Mouse (Mus musculus) forebrain, embryonic 11.5 days (tissue): Measurements from ENCODE around the gene Gm20422. TPM values are rescaled to one million over a fixed set of nuclear protein-coding genes. Genes with fewer than 3 reads are reported as not detected.
A peak's percentile ranks its signal among the peaks of the same experiment; 100 is the strongest.

Experiments used
- ATAC-seq: fragments of 200-750 bp; cut with Nextera tagmentation; replicated peaks from 2 replicates; pipeline ENCODE4 v1.8.0; 2017; ENCODE audit warnings: moderate TSS enrichment; ENCODE audit not compliant: low FRiP score
- DNase-seq: peaks from one replicate; pipeline ENCODE4 v3.0.0-alpha.2; 2017; ENCODE audit warnings: low spot score
- H3K27ac ChIP-seq: fragments of 300-500 bp; sonication (generic); 2 replicates; pipeline ENCODE4 v1.5.1; 2014; ENCODE audit warnings: low read depth, low read length
- H3K27me3 ChIP-seq: fragments of 300-500 bp; sonication (generic); 2 replicates; pipeline ENCODE4 v1.6.1; 2014; ENCODE audit warnings: mild to moderate bottlenecking, low read length, mixed read lengths; ENCODE audit not compliant: control insufficient read depth, insufficient read depth
- H3K36me3 ChIP-seq: fragments of 300-500 bp; sonication (generic); 2 replicates; pipeline ENCODE4 v1.6.1; 2014; ENCODE audit warnings: mild to moderate bottlenecking, low read length, moderate library complexity, mixed read lengths; ENCODE audit not compliant: control insufficient read depth, insufficient read depth
- H3K4me1 ChIP-seq: fragments of 300-500 bp; sonication (generic); replicated peaks from 2 replicates; pipeline ENCODE4 v1.6.1; 2014; ENCODE audit warnings: low read length, mixed read lengths; ENCODE audit not compliant: control insufficient read depth, insufficient read depth
- H3K4me2 ChIP-seq: fragments of 300-500 bp; sonication (generic); 2 replicates; pipeline ENCODE4 v1.6.1; 2014; ENCODE audit warnings: low read depth, mild to moderate bottlenecking, low read length, moderate library complexity, mixed read lengths; ENCODE audit not compliant: severe bottlenecking
- H3K4me3 ChIP-seq: fragments of 300-500 bp; sonication (generic); 2 replicates; pipeline ENCODE4 v1.5.1; 2014; ENCODE audit warnings: low read depth, low read length
- H3K9ac ChIP-seq: fragments of 300-500 bp; sonication (generic); 2 replicates; pipeline ENCODE4 v1.6.1; 2014; ENCODE audit warnings: low read length
- H3K9me3 ChIP-seq: fragments of 300-500 bp; sonication (generic); 2 replicates; pipeline ENCODE4 v1.6.1; 2016; ENCODE audit warnings: low read length, mixed read lengths; ENCODE audit not compliant: control insufficient read depth
- WGBS: fragments of 180-500 bp; shearing (Covaris S2); extraction: QIAGEN DNeasy Blood & Tissue Kit; methylation state at CpG from one replicate; pipeline ENCODE4 v1.1.7; 2014; 5-methylcytosine and 5-hydroxymethylcytosine counted together
- polyA plus RNA-seq: library from polyadenylated mRNA; unstranded; fragments of >200 nt; fragmentation: Nextera tagmentation; extraction: Ambion mirVana; gene quantifications from 2 replicates; pipeline ENCODE4 v1.2.1, GENCODE M21; 2014

The Gm20422 gene
- polyA plus RNA-seq, 1 experiment from 2014 or later, result 0.91 TPM

- H3K4me3 ChIP-seq, result no peak overlapping the region
- H3K36me3 ChIP-seq, result peaks cover 34% of the 10 kb centered on the region
- no peaks in the 10 kb centered on the region for H3K4me1 ChIP-seq
- H3K27ac ChIP-seq, result no peak overlapping the region
- no peak for DNase-seq
- no peaks in the 10 kb centered on the region for H3K9me3 ChIP-seq
- no peak overlapping the region for H3K9ac ChIP-seq
- ATAC-seq, result no peak
- no peak overlapping the region for H3K4me2 ChIP-seq
- no peaks in the 10 kb centered on the region for H3K27me3 ChIP-seq
- 91% methylated on average over 8 of the region's 8 CpGs for WGBS
Measured at GRCm38 (mm10) chr8:69799261-69799660, 24.6 kb upstream of the Gm20422 start.

- DNase-seq, result no peak
- Histone ChIP-seq H3K4me3 (no peak overlapping the region), H3K4me2 (no peak overlapping the region), H3K4me1 (peaks cover 3% of the 10 kb centered on the region; the same call in 1 of the 2 replicates), H3K9ac (no peak overlapping the region), H3K27me3 (no peaks in the 10 kb centered on the region), H3K36me3 (peaks cover 25% of the 10 kb centered on the region; the same call in 1 of the 2 replicates), H3K27ac (no peak overlapping the region), H3K9me3 (no peaks in the 10 kb centered on the region)
- ATAC-seq, result no peak
- WGBS, result 95% methylated on average over 10 of the region's 10 CpGs
Measured at GRCm38 (mm10) chr8:69797661-69798060, 23.0 kb upstream of the Gm20422 start.

GRCm38 (mm10) chr8:69796721-69797345, 22.1 kb upstream of the Gm20422 start:
- no peak overlapping the region for H3K4me3 ChIP-seq
- H3K9me3 ChIP-seq, result no peaks in the 10 kb centered on the region
- H3K4me2 ChIP-seq, result no peak overlapping the region
- H3K27me3 ChIP-seq, result no peaks in the 10 kb centered on the region
- H3K9ac ChIP-seq, result no peak overlapping the region
- H3K36me3 ChIP-seq, result peaks cover 20% of the 10 kb centered on the region; the same call in 1 of the 2 replicates
- no peak for DNase-seq
- no peak overlapping the region for H3K27ac ChIP-seq
- 96% methylated on average over 16 of the region's 16 CpGs for WGBS
- ATAC-seq, result no peak
- H3K4me1 ChIP-seq, result peaks cover 10% of the 10 kb centered on the region

GRCm38 (mm10) chr8:69794901-69795300, 20.2 kb upstream of the Gm20422 start:
- no peak overlapping the region for H3K9ac ChIP-seq
- peaks cover 10% of the 10 kb centered on the region for H3K4me1 ChIP-seq
- 98% methylated on average over 6 of the region's 6 CpGs for WGBS
- H3K9me3 ChIP-seq, result no peaks in the 10 kb centered on the region
- DNase-seq (no peak), ATAC-seq (no peak)
- no peaks in the 10 kb centered on the region for H3K27me3 ChIP-seq
- no peak overlapping the region for H3K27ac ChIP-seq
- no peak overlapping the region for H3K4me2 ChIP-seq
- H3K36me3 ChIP-seq, result peaks cover 12% of the 10 kb centered on the region; the same call in 1 of the 2 replicates
- no peak overlapping the region for H3K4me3 ChIP-seq

DNA sequence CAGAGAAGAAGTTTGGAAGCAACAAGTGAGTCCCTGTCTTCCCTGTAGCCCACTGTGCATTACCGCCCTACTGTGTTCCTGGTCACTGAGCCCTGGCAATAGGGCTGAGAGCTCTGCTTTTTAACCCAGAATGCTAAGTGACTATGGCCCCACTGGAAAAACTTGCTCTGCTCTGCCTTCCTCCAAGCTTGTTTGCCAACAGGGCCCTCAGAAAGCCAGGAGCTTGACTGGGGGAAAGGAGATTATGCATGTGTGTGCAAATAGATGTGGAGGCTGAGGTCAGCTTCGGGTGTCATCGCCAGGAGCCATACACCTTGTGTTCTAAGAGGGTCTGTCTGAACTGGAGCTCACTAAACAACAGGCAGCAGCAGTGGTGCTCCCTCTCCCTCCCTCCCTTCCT, 19.4 kb upstream of the Gm20422 start:
- no peak overlapping the region for H3K4me3 ChIP-seq
- 86% methylated on average over 3 of the region's 3 CpGs for WGBS
- H3K9ac ChIP-seq, result no peak overlapping the region
- DNase-seq (no peak), ATAC-seq (no peak)
- no peak overlapping the region for H3K4me2 ChIP-seq
- no peaks in the 10 kb centered on the region for H3K9me3 ChIP-seq
- no peak overlapping the region for H3K27ac ChIP-seq
- H3K27me3 ChIP-seq, result no peaks in the 10 kb centered on the region
- H3K4me1 ChIP-seq, result peaks cover 10% of the 10 kb centered on the region
- peaks cover 7% of the 10 kb centered on the region; the same call in 1 of the 2 replicates for H3K36me3 ChIP-seq

DNA sequence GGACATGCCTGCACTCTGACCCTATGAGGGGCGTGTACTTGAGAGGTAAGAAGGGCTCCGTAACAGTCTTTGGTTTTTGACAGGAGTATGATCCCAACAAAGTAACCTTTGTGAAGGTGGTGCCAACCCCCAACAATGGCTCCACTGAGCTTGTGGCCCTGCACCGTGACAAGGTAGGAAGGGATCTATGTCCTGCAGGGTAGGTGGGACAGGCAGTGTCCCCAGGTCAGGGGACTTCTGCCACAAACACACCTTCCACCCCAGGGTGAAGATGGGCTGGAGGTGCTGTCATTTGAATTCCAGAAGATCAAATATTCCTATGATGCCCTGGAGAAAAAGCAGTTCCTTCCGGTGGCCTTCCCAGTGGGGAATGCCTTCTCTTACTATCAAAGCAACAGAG, 19.0 kb upstream of the Gm20422 start:
- Histone ChIP-seq H3K9me3 (no peaks in the 10 kb centered on the region), H3K27me3 (no peaks in the 10 kb centered on the region), H3K27ac (no peak overlapping the region), H3K4me2 (no peak overlapping the region), H3K4me1 (peaks cover 10% of the 10 kb centered on the region), H3K36me3 (peaks cover 6% of the 10 kb centered on the region; the same call in 1 of the 2 replicates), H3K9ac (no peak overlapping the region), H3K4me3 (no peak overlapping the region)
- ATAC-seq, result no peak
- DNase-seq, result no peak
- WGBS, result 91% methylated on average over 4 of the region's 4 CpGs

DNA sequence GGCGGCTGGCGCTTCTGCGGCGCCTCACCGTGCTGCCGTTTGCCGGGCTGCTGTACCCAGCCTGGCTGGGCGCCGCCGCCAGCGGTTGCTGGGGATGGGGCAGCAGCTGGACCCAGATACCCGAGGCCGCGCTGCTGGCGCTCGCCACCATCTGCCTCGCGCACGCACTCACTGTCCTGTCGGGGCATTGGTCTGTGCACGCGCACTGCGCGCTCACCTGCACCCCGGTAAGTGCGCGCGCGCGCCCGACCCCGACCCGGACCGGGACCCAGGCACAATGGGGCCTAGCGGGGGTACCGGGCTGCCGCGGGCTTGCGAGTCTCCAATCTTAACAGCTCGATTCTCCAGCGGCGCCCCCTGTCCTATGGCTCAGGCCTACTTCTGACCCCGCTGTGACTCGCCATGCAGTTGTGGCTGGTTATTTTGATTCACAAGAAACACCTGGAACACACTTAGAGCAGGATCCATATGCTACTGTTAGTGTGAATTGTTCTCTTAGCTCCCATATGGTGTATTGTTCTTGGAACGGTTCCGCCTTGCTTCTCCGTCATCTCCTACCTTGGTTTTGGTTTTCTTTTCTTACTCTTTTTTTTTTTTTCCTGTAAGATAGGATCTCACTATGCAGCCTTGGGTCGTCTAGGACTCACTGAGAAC, 16.9 kb upstream of the Gm20422 start:
- under 1% methylated on average over 46 of the region's 48 CpGs for WGBS
- Histone ChIP-seq H3K27me3 (no peaks in the 10 kb centered on the region), H3K4me1 (peaks cover 10% of the 10 kb centered on the region), H3K36me3 (no peaks in the 10 kb centered on the region; the same call in 1 of the 2 replicates), H3K9ac (peak overlapping the region; percentile 98), H3K4me2 (peak overlapping the region; percentile 76), H3K27ac (peak overlapping the region; percentile 68; the same call in 1 of the 2 replicates), H3K4me3 (peak overlapping the region; percentile 100), H3K9me3 (no peaks in the 10 kb centered on the region)
- DNase-seq, result peak; percentile 77
- peak; percentile 83 for ATAC-seq

DNA sequence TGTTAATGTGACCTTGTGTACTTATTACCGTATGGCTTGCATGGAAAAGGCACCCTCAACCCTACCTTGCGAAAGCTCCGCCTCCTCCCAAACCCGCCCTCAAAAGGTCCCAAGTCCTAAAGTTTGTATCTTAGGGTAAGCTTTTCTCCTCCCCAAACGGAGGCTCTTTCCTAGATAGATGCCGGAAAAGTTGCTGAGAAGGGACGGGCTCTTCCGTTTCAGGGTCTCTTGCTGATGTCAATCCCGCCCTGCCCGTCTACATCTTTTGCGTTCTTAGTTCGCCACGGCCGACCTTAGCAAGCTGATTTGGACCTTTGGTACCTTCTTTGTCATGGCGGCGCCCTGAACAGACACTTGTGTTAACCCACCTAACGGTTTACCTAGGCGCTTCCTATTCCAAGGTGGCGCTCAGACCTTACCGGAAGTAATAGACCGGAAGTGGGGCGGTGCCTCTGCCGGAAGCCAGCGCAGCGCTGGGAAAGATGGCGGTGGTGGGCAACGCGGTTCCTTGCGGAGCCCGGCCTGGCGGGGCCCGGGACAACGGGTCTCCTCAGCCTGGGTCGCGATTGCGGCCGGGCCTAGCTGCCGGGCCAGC, 16.2 kb upstream of the Gm20422 start, which contains the start of the genes Atp13a1 and Zfp866:
Gene Atp13a1, plus strand, starts transcription at position 391 of the 595 bp plus-strand sequence.
Gene Zfp866, minus strand, starts transcription at position 406 of the 595 bp plus-strand sequence.
- peak within 1 kb of the TSS; percentile 68 for H3K27ac ChIP-seq
- under 1% methylated on average over 38 of the region's 38 CpGs for WGBS
- ATAC-seq (peak; percentile 95), DNase-seq (peak; percentile 91)
- peak within 1 kb of the TSS; percentile 98 for H3K9ac ChIP-seq
- no peaks in the 10 kb centered on the region for H3K9me3 ChIP-seq
- no peaks in the 10 kb centered on the region for H3K27me3 ChIP-seq
- peak within 1 kb of the TSS; percentile 100 for H3K4me3 ChIP-seq
- peak within 1 kb of the TSS; percentile 76 for H3K4me2 ChIP-seq
- no peaks in the 10 kb centered on the region; the same call in 1 of the 2 replicates for H3K36me3 ChIP-seq
- H3K4me1 ChIP-seq, result peaks cover 10% of the 10 kb centered on the region
